Mouse (Mus musculus) T-cell, adult 2 months (primary cell): ENCODE measurements around the gene Hoxa5.

ENCODE experiments used
- DNase-seq: peaks from one replicate; pipeline ENCODE4 v3.0.0; 2022; ENCODE audit warnings: low spot score

Hoxa5 gene

DNA sequence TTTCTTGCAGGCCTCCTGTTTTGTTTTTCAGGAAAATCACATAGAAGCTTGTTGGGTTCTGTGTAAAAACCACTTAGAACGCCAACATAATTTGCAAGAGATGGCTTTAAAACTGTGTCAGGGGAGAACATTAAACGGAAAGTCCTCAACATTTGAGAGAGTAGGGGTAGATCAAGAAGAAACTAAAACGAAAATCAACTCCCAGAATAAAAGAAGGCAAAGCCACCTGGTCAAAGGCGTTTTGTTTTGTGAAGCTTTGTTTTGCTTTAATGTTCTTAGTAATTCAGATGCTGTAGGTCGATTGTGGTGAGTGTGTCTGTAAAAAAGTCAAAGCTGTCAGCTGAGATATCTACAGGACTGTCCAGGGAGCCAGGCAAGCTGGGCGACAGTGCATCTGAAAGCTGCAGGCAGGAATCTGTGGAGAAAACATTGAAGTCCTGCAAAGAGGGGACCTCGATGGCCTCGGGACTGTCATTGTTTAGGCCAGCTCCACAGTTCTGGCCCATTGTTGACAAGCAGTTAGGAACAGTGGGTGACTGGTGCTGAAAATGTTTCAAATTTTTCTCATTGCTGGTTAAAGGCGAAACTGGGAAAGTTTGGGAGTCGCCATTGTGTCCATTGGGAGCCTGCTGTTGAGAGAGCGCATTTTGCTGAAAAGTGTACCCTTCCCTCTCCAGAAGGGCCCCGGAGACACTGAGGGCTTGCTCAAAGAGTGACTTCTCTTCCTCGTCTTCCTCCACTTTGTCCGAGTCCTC is 41.6 kb downstream of the Hoxa5 start:
- DNase-seq: no peak

DNA sequence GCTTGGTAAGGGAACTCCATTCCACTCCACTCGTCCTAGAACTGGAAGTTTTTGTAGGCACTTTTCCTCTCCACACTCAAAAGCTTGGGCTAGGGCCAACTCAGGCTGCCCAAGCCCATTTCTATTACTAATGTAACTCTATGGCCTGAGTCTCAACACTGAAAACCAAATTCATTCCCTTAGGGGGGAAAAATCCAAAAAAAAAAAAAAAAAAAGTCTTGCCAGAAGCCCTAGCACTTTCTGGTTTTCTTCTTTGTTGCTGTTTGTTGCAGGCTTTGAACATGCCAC is 42.4 kb downstream of the Hoxa5 start:
- no peak for DNase-seq

DNA sequence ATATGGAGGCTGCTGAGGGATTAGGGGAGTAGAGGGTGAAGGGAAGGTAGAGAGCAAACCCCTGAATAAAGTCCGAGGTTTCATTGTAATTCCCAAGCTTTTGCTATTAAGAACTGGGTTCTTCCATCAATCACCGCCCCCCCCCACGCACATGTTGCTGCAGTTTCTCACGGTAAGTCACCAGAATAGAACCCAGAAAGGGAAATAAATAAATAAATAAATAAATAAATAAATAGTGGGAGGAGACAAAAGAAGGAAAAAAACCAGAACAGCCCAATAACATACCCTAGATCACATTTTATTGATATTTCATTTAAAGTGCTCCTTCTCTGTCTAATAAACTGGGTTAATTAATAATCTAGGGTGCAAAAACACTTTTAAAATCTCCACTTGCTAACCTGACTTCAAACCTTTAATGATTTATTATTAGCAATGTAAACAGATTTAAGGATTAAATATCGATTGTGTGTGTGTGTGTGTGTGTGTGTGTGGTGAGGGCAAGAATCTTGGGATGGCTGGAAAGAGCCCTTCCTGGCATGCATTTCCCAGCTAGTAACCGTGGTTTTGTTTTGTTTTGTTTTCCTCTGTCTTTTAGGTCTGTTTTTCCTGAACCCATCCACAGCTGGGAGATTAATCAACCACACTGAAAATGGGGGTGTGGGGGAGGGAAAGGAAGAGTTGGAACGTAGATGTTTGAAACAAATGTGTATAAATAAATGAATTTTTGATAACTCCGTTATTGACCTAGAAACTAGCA is 42.9 kb downstream of the Hoxa5 start:
- DNase-seq: no peak

DNA sequence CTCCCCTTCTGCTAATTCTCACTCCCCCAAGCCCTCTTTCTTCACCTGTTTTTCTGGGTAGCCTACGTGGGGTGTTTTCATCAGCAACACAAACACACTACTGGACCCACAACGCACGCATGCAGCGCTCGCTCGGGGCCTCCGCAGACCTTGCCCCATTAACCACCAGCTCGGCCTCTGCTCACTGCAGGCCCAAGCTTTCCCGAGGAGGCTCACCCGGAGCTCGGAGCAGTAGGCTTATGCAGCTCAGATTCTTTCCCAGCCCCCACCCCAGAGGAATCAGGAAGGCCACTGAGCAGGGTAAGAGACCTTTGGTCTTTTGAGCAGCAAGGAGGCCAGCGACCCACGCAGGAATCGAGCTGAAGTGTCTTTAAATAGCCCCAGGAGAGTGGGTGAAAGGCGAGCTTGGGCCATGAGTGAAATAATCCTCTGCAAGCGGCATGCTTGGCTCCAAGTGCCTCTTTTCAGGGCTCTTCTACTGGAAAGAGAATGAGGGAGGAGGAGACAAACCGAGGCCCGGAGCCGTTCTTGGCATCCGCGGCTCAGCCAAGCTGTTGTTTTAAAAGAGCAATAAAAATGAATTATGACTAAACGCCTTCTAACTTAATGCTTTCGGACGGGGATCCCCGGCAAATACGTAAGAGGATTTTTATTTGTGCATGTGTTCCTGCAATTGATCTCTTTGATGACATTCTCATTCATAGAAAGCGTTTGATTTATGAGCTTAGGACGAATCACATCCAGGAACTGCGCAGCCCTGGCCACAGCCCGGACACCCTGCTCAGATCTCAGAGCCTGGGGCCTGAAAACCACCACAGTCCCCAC is 43.7 kb downstream of the Hoxa5 start:
- DNase-seq: no peak

DNA sequence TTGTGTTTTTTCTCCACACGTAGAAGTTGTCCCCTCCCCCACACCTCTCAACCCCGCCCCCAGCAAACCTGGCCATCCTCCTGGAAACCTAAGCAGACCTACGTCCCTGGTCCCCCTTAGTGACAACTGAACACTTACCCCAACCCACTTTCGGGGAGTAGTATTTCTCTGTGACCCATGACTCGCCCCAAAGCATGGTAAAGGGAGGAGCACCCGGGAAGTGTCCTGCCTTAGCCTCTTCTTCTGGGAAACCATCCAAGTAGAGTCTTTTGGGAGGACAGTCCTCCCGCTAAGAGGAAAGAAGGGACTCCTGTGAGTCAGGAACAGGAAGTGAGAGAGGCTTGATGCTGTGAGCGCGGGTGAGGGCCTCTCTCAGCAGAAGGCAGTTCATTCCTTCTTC is 44.4 kb downstream of the Hoxa5 start:
- DNase-seq: no peak

GRCm38 (mm10) chr6:52159164-52159761 is 45.1 kb downstream of the Hoxa5 start:
- DNase-seq: no peak

DNA sequence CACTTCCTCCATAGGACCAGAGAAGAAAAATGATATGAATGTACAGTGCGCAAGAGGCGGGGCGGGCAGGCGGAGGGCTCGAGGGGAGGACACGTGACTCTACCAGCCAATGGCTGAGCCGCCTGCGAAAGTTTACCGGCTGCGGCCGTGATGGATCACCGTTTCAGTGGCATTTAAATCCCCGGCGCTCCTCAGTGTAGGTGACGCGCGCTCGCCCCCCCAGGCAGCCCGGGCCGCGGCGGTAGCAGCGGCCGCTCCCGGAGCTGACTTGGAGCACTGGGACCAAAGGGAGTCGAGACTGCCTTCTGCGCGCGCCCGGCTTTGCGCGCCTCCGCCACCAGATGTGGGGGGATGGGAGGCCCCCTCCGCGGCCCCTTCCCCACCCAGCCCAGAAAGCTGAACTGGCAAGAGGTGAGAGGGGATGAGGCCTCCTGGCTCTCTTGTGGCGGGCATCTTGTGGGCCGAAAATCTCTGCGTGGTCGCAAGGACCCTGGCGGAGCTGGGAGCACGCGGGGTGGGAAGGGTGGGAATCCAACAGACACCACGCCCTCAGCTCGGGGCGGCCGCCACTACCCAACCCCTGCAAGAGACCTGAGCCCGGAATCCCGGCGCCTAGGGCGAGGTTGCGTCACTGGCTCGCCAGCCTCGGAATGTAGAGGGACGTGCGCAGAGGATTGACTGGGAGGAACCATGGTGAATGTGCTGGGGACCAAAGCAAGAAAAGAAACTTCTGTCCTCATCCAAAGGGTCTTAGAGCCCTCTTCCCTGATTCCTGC is 45.9 kb downstream of the Hoxa5 start, which contains the start of gene Hoxa1:
TSS of gene Hoxa1 (minus strand) at position 42 of the 776 bp plus-strand sequence.
- peak; percentile 59 for DNase-seq

DNA sequence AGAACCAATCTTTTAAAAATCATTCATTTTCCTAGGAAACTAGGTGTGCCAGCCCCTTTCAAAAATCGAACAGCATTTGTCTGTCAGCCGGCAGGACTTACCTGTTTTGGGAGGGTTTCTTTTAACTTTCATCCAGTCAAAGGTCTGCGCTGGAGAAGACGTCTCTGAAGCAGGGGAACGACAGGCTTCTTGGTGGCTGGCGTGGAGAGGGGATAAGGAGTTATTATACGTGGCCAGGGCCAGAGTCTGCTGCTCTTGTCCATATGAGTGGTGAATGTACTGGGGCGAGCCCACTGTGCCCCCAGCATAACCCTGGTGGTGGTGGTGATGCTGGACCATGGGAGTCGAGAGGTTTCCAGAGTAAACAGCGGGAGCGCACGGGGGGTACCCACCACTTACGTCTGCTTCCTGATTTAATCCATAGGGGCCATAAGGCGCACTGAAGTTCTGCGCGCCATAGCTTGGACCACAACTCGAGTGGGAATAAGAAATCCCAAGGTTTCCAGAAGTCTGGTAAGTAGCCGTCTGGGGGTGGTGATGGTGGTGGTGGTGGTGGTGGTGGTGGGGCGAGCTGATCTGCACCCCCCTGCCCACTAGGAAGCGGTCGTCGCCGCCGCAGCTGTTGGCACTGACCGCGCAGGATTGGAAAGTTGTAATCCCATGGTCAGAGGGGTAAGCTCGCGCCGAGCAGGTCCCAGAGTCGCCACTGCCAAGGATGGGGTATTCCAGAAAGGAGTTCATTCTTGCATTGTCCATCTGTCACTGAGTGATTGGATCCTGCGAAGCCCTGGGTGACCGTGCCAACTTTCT is 46.7 kb downstream of the Hoxa5 start:
- no peak for DNase-seq

DNA sequence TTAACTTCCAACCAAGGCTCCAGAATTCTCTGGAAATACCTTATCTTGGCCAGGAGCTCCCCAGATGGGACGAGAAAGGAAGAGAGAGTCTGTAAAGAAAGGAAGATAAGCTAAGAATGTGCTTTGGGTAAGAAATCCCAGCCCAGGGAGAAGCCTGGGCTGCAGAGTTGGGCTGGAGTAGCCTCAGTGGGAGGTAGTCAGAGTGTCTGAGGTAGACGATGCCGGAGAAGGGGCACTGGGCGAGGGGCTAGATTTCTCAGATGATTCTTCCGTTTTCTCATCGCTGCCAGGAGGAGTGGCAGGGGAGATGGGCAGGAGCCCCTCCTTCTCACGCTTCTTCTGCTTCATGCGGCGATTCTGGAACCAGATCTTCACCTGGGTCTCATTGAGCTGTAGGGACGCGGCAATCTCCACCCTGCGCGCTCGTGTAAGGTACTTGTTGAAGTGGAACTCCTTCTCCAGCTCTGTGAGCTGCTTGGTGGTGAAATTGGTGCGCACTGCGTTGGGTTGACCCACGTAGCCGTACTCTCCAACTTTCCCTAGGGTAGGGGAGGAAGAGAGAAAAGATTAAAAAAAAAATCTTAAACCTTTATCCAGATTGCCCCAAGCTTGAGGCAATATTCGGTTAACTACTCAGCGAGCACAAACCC is 47.7 kb downstream of the Hoxa5 start:
- DNase-seq: no peak

DNA sequence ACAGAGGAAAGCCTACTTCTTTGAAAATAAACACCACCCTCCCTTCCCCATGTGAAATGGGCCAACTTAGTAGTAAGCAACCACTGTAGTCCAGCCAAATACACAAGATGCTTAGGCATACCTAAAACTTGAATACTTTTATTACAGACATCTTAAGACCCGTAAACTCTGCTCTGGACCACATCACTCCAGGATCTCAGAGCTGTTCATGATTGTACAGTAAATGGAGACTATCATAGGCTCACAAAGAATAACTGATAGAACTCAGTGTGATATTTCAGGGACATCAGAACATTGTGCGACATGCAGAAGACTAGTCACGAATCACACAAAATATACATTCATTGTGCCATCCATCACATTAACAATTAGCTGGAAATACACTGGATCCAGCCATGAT is 48.9 kb downstream of the Hoxa5 start:
- no peak for DNase-seq

DNA sequence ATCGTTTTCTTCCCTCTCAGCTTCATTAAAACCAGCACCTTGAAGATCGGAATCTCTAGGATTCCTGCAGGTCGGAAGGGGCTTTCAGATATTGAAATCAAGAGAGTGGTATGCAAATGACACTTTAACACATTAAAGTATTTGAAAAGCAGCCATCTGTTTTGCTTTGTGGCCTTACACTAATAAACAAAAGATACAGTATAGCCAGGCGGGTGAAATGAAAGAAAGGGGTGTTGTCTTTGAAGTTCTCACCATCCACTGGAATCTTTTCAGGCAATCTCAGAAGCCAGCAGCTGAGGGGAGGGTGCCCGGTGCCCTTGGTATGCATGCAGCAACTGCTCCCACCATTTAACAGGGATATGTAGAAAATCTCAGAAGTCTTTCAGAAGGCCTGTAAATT is 50.3 kb downstream of the Hoxa5 start:
- DNase-seq: no peak

DNA sequence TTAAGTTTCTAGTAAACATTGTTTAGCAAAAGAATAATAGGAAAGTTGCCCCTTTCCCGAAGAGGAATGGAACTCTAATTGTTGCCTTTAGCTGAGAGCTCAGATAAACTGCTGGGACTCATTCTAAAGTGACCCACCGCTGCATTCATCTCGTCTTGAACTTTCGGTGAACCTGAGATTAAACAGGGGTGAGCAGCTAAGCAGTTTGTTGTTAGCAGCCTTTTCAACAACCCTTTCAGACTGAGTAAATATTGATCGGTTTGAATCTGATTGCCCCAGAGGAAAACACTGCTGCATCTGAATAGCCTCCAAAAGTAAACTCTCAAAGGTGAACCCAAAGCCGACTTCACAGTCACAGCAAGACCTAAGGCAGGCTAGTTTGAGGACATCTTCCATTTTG is 51.1 kb downstream of the Hoxa5 start:
- DNase-seq: no peak

- DNase-seq: no peak
These were observed 51.9 kb downstream of the Hoxa5 start for GRCm38 (mm10) chr6:52152226-52153193.
